Mouse (Mus musculus): ENCODE measurements around the gene Olfr248. TPM values are rescaled to one million over a fixed set of nuclear protein-coding genes. Genes with fewer than 3 reads are reported as not detected.

Gene Olfr248
- polyA plus RNA-seq, 1 experiment from 2014 or later, result not detected

GRCm38 (mm10) chr1:174427402-174427801 is 36.6 kb downstream of the Olfr248 start:
- ATAC-seq (ENCODE audit: insufficient number of reproducible peaks, insufficient read depth, low FRiP score, low read depth), result no peak
- Histone ChIP-seq H3K4me3 (ENCODE audit: low read depth, low read length) (no peak overlapping the region), H3K4me1 (ENCODE audit: control insufficient read depth, insufficient read depth, low read length) (no peaks in the 10 kb centered on the region), H3K9ac (replicated peaks; ENCODE audit: low read depth, low read length) (no peak overlapping the region), H3K4me2 (replicated peaks; ENCODE audit: low read depth, low read length) (no peak overlapping the region), H3K27me3 (ENCODE audit: control insufficient read depth, insufficient read depth, low read length) (no peaks in the 10 kb centered on the region), H3K36me3 (ENCODE audit: control insufficient read depth, insufficient read depth, low read length) (no peaks in the 10 kb centered on the region), H3K9me3 (ENCODE audit: control insufficient read depth, low read depth, low read length) (no peaks in the 10 kb centered on the region), H3K27ac (ENCODE audit: low read length) (no peak overlapping the region)
- 90% methylated on average over 1 of the region's 1 CpGs for WGBS

GRCm38 (mm10) chr1:174428407-174428806 is 37.6 kb downstream of the Olfr248 start:
- Histone ChIP-seq H3K4me1 (ENCODE audit: control insufficient read depth, insufficient read depth, low read length) (no peaks in the 10 kb centered on the region), H3K36me3 (ENCODE audit: control insufficient read depth, insufficient read depth, low read length) (no peaks in the 10 kb centered on the region), H3K27ac (ENCODE audit: low read length) (no peak overlapping the region), H3K9ac (replicated peaks; ENCODE audit: low read depth, low read length) (no peak overlapping the region), H3K9me3 (ENCODE audit: control insufficient read depth, low read depth, low read length) (no peaks in the 10 kb centered on the region), H3K27me3 (ENCODE audit: control insufficient read depth, insufficient read depth, low read length) (no peaks in the 10 kb centered on the region), H3K4me2 (replicated peaks; ENCODE audit: low read depth, low read length) (no peak overlapping the region), H3K4me3 (ENCODE audit: low read depth, low read length) (no peak overlapping the region)
- 87% methylated on average over 2 of the region's 2 CpGs for WGBS
- no peak for ATAC-seq (ENCODE audit: insufficient number of reproducible peaks, insufficient read depth, low FRiP score, low read depth)

GRCm38 (mm10) chr1:174434121-174434520 is 43.3 kb downstream of the Olfr248 start:
- WGBS, result 30% methylated on average over 1 of the region's 1 CpGs
- H3K4me2 ChIP-seq (replicated peaks; ENCODE audit: low read depth, low read length), result no peak overlapping the region
- H3K9me3 ChIP-seq (ENCODE audit: control insufficient read depth, low read depth, low read length), result no peaks in the 10 kb centered on the region
- no peak overlapping the region for H3K9ac ChIP-seq (replicated peaks; ENCODE audit: low read depth, low read length)
- no peak overlapping the region for H3K27ac ChIP-seq (ENCODE audit: low read length)
- no peaks in the 10 kb centered on the region for H3K4me1 ChIP-seq (ENCODE audit: control insufficient read depth, insufficient read depth, low read length)
- no peaks in the 10 kb centered on the region for H3K36me3 ChIP-seq (ENCODE audit: control insufficient read depth, insufficient read depth, low read length)
- H3K4me3 ChIP-seq (ENCODE audit: low read depth, low read length), result no peak overlapping the region
- no peaks in the 10 kb centered on the region for H3K27me3 ChIP-seq (ENCODE audit: control insufficient read depth, insufficient read depth, low read length)
- no peak for ATAC-seq (ENCODE audit: insufficient number of reproducible peaks, insufficient read depth, low FRiP score, low read depth)

Other genes starting within 250 kb of the Olfr248 start
- gene Olfr420, start 235.4 kb upstream of the Olfr248 start, polyA plus RNA-seq (2014; fragmentation: Nextera tagmentation; extraction: Ambion mirVana), result not detected in 2 replicates
- 0.27 and 0.38 TPM in 2 replicates for gene Spta1, start 218.3 kb upstream of the Olfr248 start, polyA plus RNA-seq (2014; fragmentation: Nextera tagmentation; extraction: Ambion mirVana)
- not detected in 2 replicates for gene Olfr419, start 139.0 kb upstream of the Olfr248 start, polyA plus RNA-seq (2014; fragmentation: Nextera tagmentation; extraction: Ambion mirVana)
- gene Mptx1, start 60.5 kb upstream of the Olfr248 start, polyA plus RNA-seq (2014; fragmentation: Nextera tagmentation; extraction: Ambion mirVana), result not detected in 2 replicates
- not detected in 2 replicates for gene Olfr417, start 25.9 kb upstream of the Olfr248 start, polyA plus RNA-seq (2014; fragmentation: Nextera tagmentation; extraction: Ambion mirVana)
- gene Olfr414, start 33.0 kb downstream of the Olfr248 start, polyA plus RNA-seq (2014; fragmentation: Nextera tagmentation; extraction: Ambion mirVana), result not detected in 2 replicates
- not detected in 2 replicates for gene Olfr220, start 51.0 kb downstream of the Olfr248 start, polyA plus RNA-seq (2014; fragmentation: Nextera tagmentation; extraction: Ambion mirVana)
- 2.3 and 2.8 TPM in 2 replicates for gene Fmn2, start 110.8 kb downstream of the Olfr248 start, polyA plus RNA-seq (2014; fragmentation: Nextera tagmentation; extraction: Ambion mirVana)